Mouse (Mus musculus): ENCODE results near the gene Ybx2.
A peak's percentile ranks its signal among the peaks of the same experiment; 100 is the strongest.
"Not testable (repeated sequence)": the region's sequence is repeated elsewhere in the genome, so short reads cannot be mapped to it uniquely, and the experiment has no call there.

The Ybx2 gene

GRCm38 (mm10) chr11:69936714-69937347 lies 1.2 kb downstream of the Ybx2 start:
- no peak for DNase-seq

GRCm38 (mm10) chr11:69937385-69937784 lies 1.8 kb downstream of the Ybx2 start:
- no peak for DNase-seq

GRCm38 (mm10) chr11:69937834-69938233 lies 2.2 kb downstream of the Ybx2 start:
- DNase-seq: no peak

- no peak for DNase-seq
Measured at GRCm38 (mm10) chr11:69938401-69938979, 2.9 kb downstream of the Ybx2 start.

- no peak for DNase-seq
Measured at GRCm38 (mm10) chr11:69939181-69939580, 3.6 kb downstream of the Ybx2 start.

- DNase-seq: no peak
Measured at GRCm38 (mm10) chr11:69939731-69940130, 4.1 kb downstream of the Ybx2 start.

- no peak for DNase-seq
Measured at GRCm38 (mm10) chr11:69940962-69941361, 5.4 kb downstream of the Ybx2 start.

GRCm38 (mm10) chr11:69945216-69945615 lies 9.6 kb downstream of the Ybx2 start:
- no peak for DNase-seq

GRCm38 (mm10) chr11:69945997-69946891 lies 10.6 kb downstream of the Ybx2 start:
- DNase-seq: no peak

GRCm38 (mm10) chr11:69947337-69948065 lies 11.9 kb downstream of the Ybx2 start:
- no peak for DNase-seq

GRCm38 (mm10) chr11:69948066-69948762 lies 12.6 kb downstream of the Ybx2 start, which contains the start of gene Slc2a4:
Gene Slc2a4, minus strand, starts transcription at chr11:69948188.
- no peak for DNase-seq

- DNase-seq: peak; percentile 40
Measured at GRCm38 (mm10) chr11:69948763-69949150, 13.2 kb downstream of the Ybx2 start.

- DNase-seq: no peak
Measured at GRCm38 (mm10) chr11:69950807-69951459, 15.3 kb downstream of the Ybx2 start.

GRCm38 (mm10) chr11:69952274-69952673 lies 16.7 kb downstream of the Ybx2 start:
- no peak for DNase-seq

GRCm38 (mm10) chr11:69953267-69953915 lies 17.8 kb downstream of the Ybx2 start:
- DNase-seq: no peak

GRCm38 (mm10) chr11:69955618-69956017 lies 20.0 kb downstream of the Ybx2 start:
- DNase-seq: not testable (repeated sequence)

GRCm38 (mm10) chr11:69956218-69956617 lies 20.6 kb downstream of the Ybx2 start:
- no peak for DNase-seq

- no peak for DNase-seq
Measured at GRCm38 (mm10) chr11:69960616-69961015, 25.0 kb downstream of the Ybx2 start.

GRCm38 (mm10) chr11:69961841-69962240 lies 26.2 kb downstream of the Ybx2 start:
- no peak for DNase-seq

- no peak for DNase-seq
Measured at GRCm38 (mm10) chr11:69964650-69965270, 29.2 kb downstream of the Ybx2 start, which contains the start of gene Cldn7. Gene Cldn7, plus strand, starts transcription at chr11:69964779.

All from right cerebral cortex, postnatal 25 days (tissue).